Mouse (Mus musculus): Measurements from ENCODE around the gene Lama4.

Lama4 gene

GRCm38 (mm10) chr10:39121412-39121811, 156.1 kb downstream of the Lama4 start:
- in situ Hi-C loops (cut with MboI; ENCODE audit: low pct_unique_long_range_greater_than_20kb in 1 of 2, low sequenced_read_pairs in 2 of 2, unreplicated experiment in 1 of 2) = no loop called here

GRCm38 (mm10) chr10:39133462-39134310, 168.4 kb downstream of the Lama4 start, which contains the start of the genes Fam229b and Tube1:
TSS of gene Fam229b (minus strand) at chr10:39133914.
TSS of gene Tube1 (plus strand) at chr10:39133976.
- in situ Hi-C loops (cut with MboI; ENCODE audit: low pct_unique_long_range_greater_than_20kb in 1 of 2, low sequenced_read_pairs in 2 of 2, unreplicated experiment in 1 of 2) = no loop called here

- in situ Hi-C loops (cut with MboI; ENCODE audit: low pct_unique_long_range_greater_than_20kb in 1 of 2, low sequenced_read_pairs in 2 of 2, unreplicated experiment in 1 of 2) = no loop called here
Observed at GRCm38 (mm10) chr10:39137766-39138165, 172.5 kb downstream of the Lama4 start.

DNA sequence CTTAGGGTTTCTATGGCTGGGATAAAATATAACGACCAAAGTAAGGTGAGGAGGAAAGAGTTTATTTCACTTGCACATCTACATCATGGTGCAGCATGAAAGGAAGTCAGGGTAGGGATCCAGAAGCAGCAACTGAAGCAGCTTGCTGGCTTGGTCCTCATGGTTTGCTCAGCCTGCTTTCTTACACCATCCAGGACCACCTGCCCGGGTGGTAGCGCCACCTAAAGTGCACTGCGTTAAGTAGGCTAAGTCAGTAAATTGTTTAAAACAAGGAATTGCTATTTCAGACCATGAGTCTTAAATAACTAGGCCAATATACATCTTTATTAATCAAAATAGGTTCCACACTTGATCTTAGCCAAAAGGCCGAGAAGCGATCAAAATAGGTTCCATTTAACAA, 173.4 kb downstream of the Lama4 start:
- in situ Hi-C loops (cut with MboI; ENCODE audit: low pct_unique_long_range_greater_than_20kb in 1 of 2, low sequenced_read_pairs in 2 of 2, unreplicated experiment in 1 of 2) = no loop called here

DNA sequence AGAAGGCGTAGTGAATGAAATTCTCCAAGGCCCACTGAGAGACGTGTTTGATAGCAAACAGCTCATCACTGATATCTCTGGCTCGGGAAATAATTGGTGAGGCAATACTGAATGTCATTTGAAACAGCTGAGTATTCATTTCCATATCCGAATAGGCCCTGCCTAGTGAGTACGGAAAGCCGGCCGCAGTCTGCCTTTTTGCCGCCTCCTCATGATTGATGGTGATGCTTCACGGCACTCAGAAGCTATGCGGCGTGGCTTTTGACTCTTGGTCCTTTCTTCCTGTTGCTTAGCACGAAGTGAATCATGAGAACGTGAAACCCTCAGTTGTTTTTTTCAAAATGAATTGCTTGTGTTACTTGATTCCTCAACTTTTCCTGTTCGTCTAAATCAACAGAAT, 175.5 kb downstream of the Lama4 start:
- in situ Hi-C loops (cut with MboI; ENCODE audit: low pct_unique_long_range_greater_than_20kb in 1 of 2, low sequenced_read_pairs in 2 of 2, unreplicated experiment in 1 of 2) = no loop called here

DNA sequence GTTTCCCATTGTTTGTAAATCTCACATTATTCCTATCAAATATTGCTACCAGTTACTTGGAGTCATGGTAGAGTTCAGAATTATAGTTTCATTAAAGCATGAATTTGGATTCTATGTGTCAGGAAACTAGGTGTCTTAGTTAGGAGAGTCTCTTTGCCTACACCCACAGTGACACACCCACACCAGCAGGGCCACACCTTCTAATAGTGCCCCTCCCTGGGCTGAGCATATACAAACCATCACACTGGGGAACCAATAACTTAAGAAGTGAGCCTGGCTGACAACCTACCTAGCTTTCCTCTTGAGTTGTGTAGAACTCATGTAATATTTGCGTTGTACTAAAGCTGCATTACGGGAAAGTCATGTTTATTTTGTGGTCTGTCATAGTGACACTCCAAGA, 176.1 kb downstream of the Lama4 start:
- in situ Hi-C loops (cut with MboI; ENCODE audit: low pct_unique_long_range_greater_than_20kb in 1 of 2, low sequenced_read_pairs in 2 of 2, unreplicated experiment in 1 of 2) = no loop called here

DNA sequence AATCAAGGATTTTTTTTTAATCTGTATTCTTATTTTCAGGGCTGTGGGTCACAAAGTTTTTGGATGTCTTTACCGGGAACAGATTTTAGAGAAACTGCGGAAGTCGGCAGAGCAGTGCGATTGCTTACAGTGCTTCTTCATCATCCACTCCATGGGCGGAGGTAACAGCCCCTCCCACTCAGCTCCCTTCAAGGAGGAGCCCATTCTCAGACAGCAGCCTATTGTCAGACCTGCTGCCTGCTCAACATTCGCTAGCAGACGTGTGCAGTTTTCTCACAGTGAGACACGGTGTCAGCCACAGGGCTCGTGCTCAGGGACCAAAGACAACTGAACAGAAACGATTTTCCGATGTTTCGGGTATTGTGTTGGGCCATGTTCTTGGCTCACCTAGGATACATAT, 176.9 kb downstream of the Lama4 start:
- in situ Hi-C loops (cut with MboI; ENCODE audit: low pct_unique_long_range_greater_than_20kb in 1 of 2, low sequenced_read_pairs in 2 of 2, unreplicated experiment in 1 of 2) = no loop called here

- in situ Hi-C loops (cut with MboI; ENCODE audit: low pct_unique_long_range_greater_than_20kb in 1 of 2, low sequenced_read_pairs in 2 of 2, unreplicated experiment in 1 of 2) = no loop called here
Observed at GRCm38 (mm10) chr10:39156719-39157118, 191.4 kb downstream of the Lama4 start.

GRCm38 (mm10) chr10:39157321-39157720, 192.0 kb downstream of the Lama4 start:
- in situ Hi-C loops (cut with MboI; ENCODE audit: low pct_unique_long_range_greater_than_20kb in 1 of 2, low sequenced_read_pairs in 2 of 2, unreplicated experiment in 1 of 2) = no loop called here

DNA sequence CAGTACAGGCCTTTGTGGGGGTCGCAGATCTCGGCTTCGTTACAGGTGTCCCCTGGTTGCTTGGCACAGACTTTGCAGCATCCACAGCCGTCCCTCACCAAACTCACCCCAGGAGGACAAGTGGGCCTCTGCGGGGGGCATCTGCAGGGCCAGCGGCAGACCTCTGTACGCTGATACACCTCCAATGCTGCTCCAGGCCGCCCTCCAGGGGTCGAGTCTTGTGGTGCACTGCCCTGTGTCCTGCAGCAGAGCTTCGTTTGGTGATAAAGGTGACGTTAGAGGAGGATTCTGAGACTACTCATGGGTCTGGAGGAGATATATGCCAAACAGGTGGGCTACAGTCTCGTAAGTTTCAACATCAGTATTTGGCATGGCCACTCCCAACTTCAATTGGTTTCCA, 193.0 kb downstream of the Lama4 start:
- in situ Hi-C loops (cut with MboI; ENCODE audit: low pct_unique_long_range_greater_than_20kb in 1 of 2, low sequenced_read_pairs in 2 of 2, unreplicated experiment in 1 of 2) = no loop called here

All from mouse embryonic stem cell (cell line).